Mouse (Mus musculus) midbrain, embryonic 14.5 days (tissue): ENCODE data around the gene Lrrc75b. TPM values are rescaled to one million over a fixed set of nuclear protein-coding genes. Genes with fewer than 3 reads are reported as not detected.

Experiments used
- ATAC-seq: fragments of 200-750 bp; cut with Nextera tagmentation; 2 replicates; pipeline ENCODE4 v1.8.0; 2017; ENCODE audit warnings: moderate number of reproducible peaks, moderate library complexity; ENCODE audit not compliant: low FRiP score, low TSS enrichment
- DNase-seq: peaks from one replicate; pipeline ENCODE4 v3.0.0-alpha.2; 2015
- H3K27ac ChIP-seq: fragments of 300-500 bp; sonication (generic); replicated peaks from 2 replicates; pipeline ENCODE4 v1.5.1; 2014; ENCODE audit warnings: mild to moderate bottlenecking, low read depth, low read length, moderate library complexity
- H3K27me3 ChIP-seq: fragments of 300-500 bp; sonication (generic); 2 replicates; pipeline ENCODE4 v1.6.1; 2014; ENCODE audit warnings: low read length, control low read depth, mixed read lengths; ENCODE audit not compliant: control insufficient read depth, insufficient read depth
- H3K36me3 ChIP-seq: fragments of 300-500 bp; sonication (generic); 2 replicates; pipeline ENCODE4 v1.6.1; 2014; ENCODE audit warnings: low read length, control low read depth; ENCODE audit not compliant: control insufficient read depth, insufficient read depth
- H3K4me1 ChIP-seq: fragments of 300-500 bp; sonication (generic); 2 replicates; pipeline ENCODE4 v1.6.1; 2014; ENCODE audit warnings: mild to moderate bottlenecking, antibody characterized with exemption, low read length, control low read depth; ENCODE audit not compliant: control insufficient read depth, insufficient read depth
- H3K4me2 ChIP-seq: fragments of 300-500 bp; sonication (generic); 2 replicates; pipeline ENCODE4 v1.6.1; 2014; ENCODE audit warnings: mild to moderate bottlenecking, low read length, moderate library complexity
- H3K4me3 ChIP-seq: fragments of 300-500 bp; sonication (generic); replicated peaks from 2 replicates; pipeline ENCODE4 v1.5.1; 2014; ENCODE audit warnings: low read depth, low read length
- H3K9ac ChIP-seq: fragments of 300-500 bp; sonication (generic); replicated peaks from 2 replicates; pipeline ENCODE4 v1.6.1; 2014; ENCODE audit warnings: mild to moderate bottlenecking, low read length, moderate library complexity
- H3K9me3 ChIP-seq: fragments of 300-500 bp; sonication (generic); 2 replicates; pipeline ENCODE4 v1.6.1; 2016; ENCODE audit warnings: low read length, control low read depth, mixed read lengths; ENCODE audit not compliant: control insufficient read depth
- WGBS: fragments of 180-500 bp; shearing (Covaris S2); extraction: QIAGEN DNeasy Blood & Tissue Kit; methylation state at CpG from one replicate; pipeline ENCODE4 v1.1.7; 2014; 5-methylcytosine and 5-hydroxymethylcytosine counted together
- polyA plus RNA-seq: library from polyadenylated mRNA; unstranded; fragments of >200 nt; fragmentation: Nextera tagmentation; extraction: Ambion mirVana; gene quantifications from 2 replicates; pipeline ENCODE4 v1.2.1, GENCODE M21; 2014

Gene Lrrc75b
- polyA plus RNA-seq, 1 experiment from 2014 or later = 32.9 TPM

DNA sequence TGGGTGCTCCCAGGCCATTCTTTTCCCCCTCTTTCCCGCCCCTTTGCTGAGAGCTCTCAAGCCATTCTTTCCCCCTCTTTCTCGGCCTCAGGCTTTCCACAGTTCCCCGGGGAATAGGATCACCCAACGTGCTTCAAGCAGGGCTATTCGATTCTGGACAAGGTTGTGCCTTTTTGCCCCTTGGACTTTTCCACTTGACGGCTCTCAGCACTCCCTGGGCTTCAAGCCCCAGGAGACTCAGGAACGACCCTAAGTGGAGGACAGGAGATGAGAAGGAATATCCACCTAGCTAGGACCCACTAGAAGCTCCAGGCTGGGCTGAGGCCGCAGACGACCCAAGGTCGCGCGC, 43.4 kb downstream of the Lrrc75b start:
- Histone ChIP-seq H3K36me3 (peaks cover 25% of the 10 kb centered on the region), H3K4me3 (peak overlapping the region; percentile 64), H3K4me2 (peak overlapping the region; percentile 65), H3K4me1 (peaks cover 19% of the 10 kb centered on the region), H3K9me3 (no peaks in the 10 kb centered on the region), H3K9ac (peak overlapping the region; percentile 80), H3K27ac (peak overlapping the region; percentile 88), H3K27me3 (no peaks in the 10 kb centered on the region)
- ATAC-seq (no peak; the same call in 1 of the 2 replicates), DNase-seq (peak; percentile 50)
- 2% methylated on average over 12 of the region's 12 CpGs for WGBS

DNA sequence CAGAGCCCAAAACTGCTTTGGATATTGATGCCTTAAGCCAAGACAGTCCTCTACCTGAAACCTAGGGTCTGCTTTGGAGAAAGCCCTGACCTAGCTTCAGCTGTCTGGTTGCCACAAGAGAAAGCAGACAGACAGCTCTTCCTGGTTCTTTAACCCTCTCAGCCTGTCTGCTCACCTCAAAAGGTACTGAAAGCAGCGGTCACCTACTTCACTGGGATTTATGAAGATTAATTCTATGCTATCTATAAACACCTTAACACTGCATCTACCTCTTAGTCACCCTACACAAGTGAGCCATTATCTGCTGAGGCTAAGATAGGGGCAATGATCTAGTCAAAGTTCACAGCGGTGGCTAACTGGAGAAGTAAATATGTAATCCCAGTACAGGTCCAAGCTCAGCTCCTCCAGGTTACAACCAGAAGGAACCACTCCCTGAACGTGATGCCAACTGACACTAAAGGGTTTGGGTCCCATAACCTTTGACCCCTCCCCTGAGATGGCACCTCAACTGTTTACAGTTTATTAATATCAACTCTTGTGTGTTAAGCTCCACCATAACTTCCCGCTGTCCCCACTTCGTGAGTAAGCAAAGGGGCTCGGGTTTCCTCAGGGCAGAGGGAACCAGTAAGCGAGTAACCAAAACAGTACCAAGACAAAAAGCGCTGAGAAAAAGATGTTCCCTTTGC, 43.9 kb downstream of the Lrrc75b start:
- Histone ChIP-seq H3K36me3 (peaks cover 25% of the 10 kb centered on the region), H3K4me2 (peak overlapping the region; percentile 65), H3K27me3 (no peaks in the 10 kb centered on the region), H3K4me3 (peak overlapping the region; percentile 64), H3K27ac (no peak overlapping the region; the same call in 1 of the 2 replicates), H3K4me1 (peaks cover 19% of the 10 kb centered on the region), H3K9ac (peak overlapping the region; percentile 80), H3K9me3 (no peaks in the 10 kb centered on the region)
- WGBS = 25% methylated on average over 8 of the region's 8 CpGs
- DNase-seq (no peak), ATAC-seq (no peak)

DNA sequence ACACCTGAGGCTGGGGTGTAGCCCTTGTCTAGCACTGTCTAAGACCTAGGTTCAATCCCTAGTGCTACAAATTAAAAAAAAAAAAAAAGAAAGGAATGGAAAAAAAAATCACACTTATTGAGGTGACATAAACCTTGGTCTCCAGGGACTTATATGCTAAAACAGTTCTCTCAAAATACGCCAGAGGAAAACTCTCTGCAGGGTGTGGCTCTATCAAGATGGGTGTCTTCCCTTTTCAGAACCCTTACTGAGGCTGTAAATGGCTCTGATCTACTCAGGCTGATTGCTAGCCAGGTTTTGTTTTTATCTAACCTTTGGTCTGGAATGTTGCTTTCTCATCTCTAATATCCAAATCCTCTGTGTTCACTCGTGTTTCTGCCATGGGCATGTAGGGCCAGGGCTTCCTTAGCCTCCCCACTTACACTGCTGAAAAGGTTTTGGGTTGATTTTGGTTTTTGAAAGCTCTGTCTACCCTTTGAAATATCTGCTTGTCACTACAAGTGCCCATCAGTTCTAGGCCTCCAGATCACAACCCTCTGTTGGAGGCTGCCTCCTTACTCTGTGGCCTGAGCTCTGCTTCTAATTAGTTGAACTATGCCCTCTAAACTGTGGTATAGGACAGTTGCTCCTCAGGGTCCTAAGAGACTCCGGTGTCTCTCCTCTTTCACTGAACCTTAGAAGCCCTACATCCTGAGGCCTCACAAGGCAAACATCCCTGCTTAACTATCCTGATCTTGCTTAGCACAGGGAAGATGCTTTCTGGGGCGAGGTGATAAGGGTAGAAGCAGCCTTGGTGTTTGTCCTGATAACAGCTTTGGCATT, 44.7 kb downstream of the Lrrc75b start:
- H3K4me2 ChIP-seq = peak overlapping the region; percentile 65
- DNase-seq (no peak), ATAC-seq (no peak)
- H3K36me3 ChIP-seq = peaks cover 25% of the 10 kb centered on the region
- H3K27ac ChIP-seq = no peak overlapping the region
- H3K27me3 ChIP-seq = no peaks in the 10 kb centered on the region
- no peaks in the 10 kb centered on the region for H3K9me3 ChIP-seq
- WGBS = 87% methylated on average over 4 of the region's 4 CpGs
- peaks cover 19% of the 10 kb centered on the region for H3K4me1 ChIP-seq
- H3K4me3 ChIP-seq = no peak overlapping the region
- H3K9ac ChIP-seq = no peak overlapping the region; the same call in 1 of the 2 replicates

DNA sequence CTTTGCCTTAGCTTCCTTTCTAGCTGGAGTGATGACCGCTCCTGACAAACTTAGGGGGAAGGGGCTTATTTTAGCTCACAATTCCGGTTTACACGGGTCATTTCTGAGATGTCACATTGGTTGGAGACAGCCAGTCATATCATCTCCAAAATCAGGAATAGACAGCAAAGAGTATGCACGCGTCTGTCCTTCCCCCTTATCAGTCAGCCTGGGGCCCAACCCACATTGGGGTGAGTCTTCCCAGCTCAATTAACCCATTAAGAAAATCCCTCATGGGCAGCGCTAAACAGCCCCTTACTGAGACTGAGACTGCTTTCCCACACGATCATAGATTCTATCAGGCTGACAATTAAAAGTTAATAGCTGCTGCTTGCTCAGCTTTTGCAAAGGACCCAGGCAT, 45.8 kb downstream of the Lrrc75b start:
- DNase-seq (no peak), ATAC-seq (no peak)
- WGBS = 89% methylated on average over 7 of the region's 7 CpGs
- peaks cover 19% of the 10 kb centered on the region for H3K4me1 ChIP-seq
- H3K4me3 ChIP-seq = no peak overlapping the region
- H3K9me3 ChIP-seq = no peaks in the 10 kb centered on the region
- H3K36me3 ChIP-seq = peaks cover 28% of the 10 kb centered on the region
- H3K9ac ChIP-seq = no peak overlapping the region
- H3K27ac ChIP-seq = no peak overlapping the region
- H3K4me2 ChIP-seq = no peak overlapping the region
- H3K27me3 ChIP-seq = no peaks in the 10 kb centered on the region

DNA sequence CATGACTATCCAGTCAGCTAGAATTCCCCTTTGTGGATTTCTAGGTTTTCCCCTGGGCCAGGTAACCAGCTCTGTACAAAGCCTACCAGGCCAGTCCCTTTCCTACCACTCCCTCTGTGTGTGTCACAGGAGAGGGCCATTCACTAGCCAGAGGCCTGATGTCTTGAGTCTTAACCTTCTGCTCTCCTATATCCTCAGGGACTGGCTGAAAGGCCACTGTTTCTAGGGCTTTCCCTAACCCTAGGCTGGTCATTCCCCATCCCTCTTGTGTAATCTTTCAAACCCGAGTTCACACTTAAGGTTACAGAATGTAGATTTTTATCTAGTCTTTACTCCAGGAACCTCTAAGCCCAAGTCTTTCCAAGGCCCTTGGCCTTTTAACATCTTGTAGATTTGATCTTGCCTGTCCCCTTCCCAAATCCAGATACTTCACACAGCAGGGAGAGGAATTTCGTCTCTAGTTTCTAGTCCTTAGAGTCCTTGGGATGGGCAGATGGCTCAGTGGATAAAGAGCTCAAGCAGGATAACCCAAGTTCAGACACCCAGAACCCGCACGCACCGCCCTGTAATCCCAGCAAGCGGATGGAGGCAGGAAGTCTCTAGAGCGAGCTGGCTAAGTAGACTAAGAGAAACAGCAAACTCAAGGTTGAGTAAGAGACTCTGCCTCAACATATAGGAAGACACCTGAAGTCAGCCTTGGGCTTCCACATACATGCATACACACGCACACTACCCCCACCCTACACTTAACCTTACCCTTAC, 46.6 kb downstream of the Lrrc75b start:
- peaks cover 36% of the 10 kb centered on the region for H3K36me3 ChIP-seq
- DNase-seq (no peak), ATAC-seq (no peak)
- H3K27me3 ChIP-seq = no peaks in the 10 kb centered on the region
- no peak overlapping the region for H3K4me2 ChIP-seq
- no peak overlapping the region for H3K4me3 ChIP-seq
- no peak overlapping the region for H3K27ac ChIP-seq
- H3K9ac ChIP-seq = no peak overlapping the region
- WGBS = 93% methylated on average over 8 of the region's 8 CpGs
- peaks cover 11% of the 10 kb centered on the region for H3K4me1 ChIP-seq
- no peaks in the 10 kb centered on the region for H3K9me3 ChIP-seq

DNA sequence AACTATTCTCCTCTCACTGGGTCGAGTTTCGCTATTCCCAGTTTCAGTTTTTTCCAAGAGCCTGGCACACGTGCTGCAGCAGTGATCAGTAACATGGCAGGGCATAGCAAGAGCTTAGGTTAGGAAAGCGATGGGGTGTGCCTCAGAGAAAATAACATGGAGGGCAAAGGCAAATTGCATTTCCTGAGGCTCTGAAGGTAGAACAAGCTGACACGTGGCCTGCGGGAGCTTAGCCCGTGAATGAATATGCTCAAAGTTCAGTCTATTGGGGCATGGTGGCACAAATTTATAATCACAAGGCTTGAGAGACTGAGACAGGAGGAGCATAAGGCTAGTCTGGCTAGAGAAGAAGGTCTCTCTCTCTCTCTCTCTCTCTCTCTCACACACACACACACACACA, 47.3 kb downstream of the Lrrc75b start:
- Histone ChIP-seq H3K36me3 (peaks cover 43% of the 10 kb centered on the region), H3K9me3 (no peaks in the 10 kb centered on the region), H3K27me3 (no peaks in the 10 kb centered on the region), H3K9ac (no peak overlapping the region), H3K4me1 (peaks cover 10% of the 10 kb centered on the region), H3K4me2 (no peak overlapping the region), H3K27ac (no peak overlapping the region), H3K4me3 (no peak overlapping the region)
- DNase-seq (no peak), ATAC-seq (no peak)
- WGBS = 92% methylated on average over 7 of the region's 7 CpGs

DNA sequence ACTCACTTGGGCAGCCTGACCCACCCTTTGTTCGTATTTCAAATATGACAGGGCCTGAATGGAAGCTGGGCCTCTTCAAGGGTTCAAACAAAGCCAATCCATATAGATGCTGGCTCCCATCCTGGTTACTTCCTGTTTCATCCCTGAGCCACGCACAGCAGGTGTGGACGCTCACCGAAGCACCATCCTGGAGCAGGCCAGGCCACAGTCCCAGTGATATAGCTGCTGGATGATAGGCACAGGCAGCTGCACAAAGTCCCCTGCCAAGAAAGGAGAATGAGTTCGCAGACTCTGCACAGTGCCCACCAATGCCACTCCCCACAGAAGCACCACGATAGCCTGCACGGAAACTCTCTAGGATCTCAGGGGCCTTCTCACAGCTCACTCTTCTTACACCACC, 48.2 kb downstream of the Lrrc75b start:
- ATAC-seq (no peak), DNase-seq (no peak)
- H3K4me2 ChIP-seq = no peak overlapping the region
- no peak overlapping the region for H3K9ac ChIP-seq
- H3K4me1 ChIP-seq = peaks cover 10% of the 10 kb centered on the region
- no peaks in the 10 kb centered on the region for H3K9me3 ChIP-seq
- no peaks in the 10 kb centered on the region for H3K27me3 ChIP-seq
- 93% methylated on average over 7 of the region's 7 CpGs for WGBS
- H3K36me3 ChIP-seq = peaks cover 52% of the 10 kb centered on the region
- no peak overlapping the region for H3K27ac ChIP-seq
- H3K4me3 ChIP-seq = no peak overlapping the region

DNA sequence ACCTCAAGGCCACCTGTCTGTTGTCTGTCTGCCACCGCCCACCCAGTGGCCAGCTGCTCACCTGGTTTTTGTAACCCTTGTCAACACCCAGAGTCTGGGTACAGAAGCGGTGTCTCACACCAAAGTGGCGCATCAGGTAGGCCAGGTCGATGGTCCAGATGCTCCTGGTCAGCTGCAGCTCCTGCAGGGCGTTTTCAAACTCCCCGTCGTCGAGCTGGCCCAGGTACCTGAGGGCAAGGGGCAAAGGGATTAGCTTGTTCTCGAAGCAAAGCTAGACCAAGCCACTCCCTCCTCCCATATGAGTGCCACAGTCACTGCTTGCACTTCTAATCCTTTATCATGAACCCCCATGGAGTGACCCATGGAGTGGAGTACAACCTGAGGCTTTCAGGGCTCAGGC, 49.1 kb downstream of the Lrrc75b start:
- 90% methylated on average over 9 of the region's 9 CpGs for WGBS
- Histone ChIP-seq H3K4me3 (no peak overlapping the region), H3K9me3 (no peaks in the 10 kb centered on the region)

More for the DNA sequence above, 49.1 kb downstream of the Lrrc75b start:
- ATAC-seq (no peak), DNase-seq (no peak)
- Histone ChIP-seq H3K27ac (no peak overlapping the region), H3K27me3 (no peaks in the 10 kb centered on the region), H3K4me1 (peaks cover 4% of the 10 kb centered on the region), H3K4me2 (no peak overlapping the region), H3K36me3 (peaks cover 56% of the 10 kb centered on the region), H3K9ac (no peak overlapping the region)
